Mouse (Mus musculus): ENCODE data around the gene Itpr2. TPM values are rescaled to one million over a fixed set of nuclear protein-coding genes. Genes with fewer than 3 reads are reported as not detected.
A peak's percentile ranks its signal among the peaks of the same experiment; 100 is the strongest.

The Itpr2 gene
- polyA plus RNA-seq (2014; fragmentation: Nextera tagmentation; extraction: Ambion mirVana): 6.2 and 6.8 TPM in 2 replicates

DNA sequence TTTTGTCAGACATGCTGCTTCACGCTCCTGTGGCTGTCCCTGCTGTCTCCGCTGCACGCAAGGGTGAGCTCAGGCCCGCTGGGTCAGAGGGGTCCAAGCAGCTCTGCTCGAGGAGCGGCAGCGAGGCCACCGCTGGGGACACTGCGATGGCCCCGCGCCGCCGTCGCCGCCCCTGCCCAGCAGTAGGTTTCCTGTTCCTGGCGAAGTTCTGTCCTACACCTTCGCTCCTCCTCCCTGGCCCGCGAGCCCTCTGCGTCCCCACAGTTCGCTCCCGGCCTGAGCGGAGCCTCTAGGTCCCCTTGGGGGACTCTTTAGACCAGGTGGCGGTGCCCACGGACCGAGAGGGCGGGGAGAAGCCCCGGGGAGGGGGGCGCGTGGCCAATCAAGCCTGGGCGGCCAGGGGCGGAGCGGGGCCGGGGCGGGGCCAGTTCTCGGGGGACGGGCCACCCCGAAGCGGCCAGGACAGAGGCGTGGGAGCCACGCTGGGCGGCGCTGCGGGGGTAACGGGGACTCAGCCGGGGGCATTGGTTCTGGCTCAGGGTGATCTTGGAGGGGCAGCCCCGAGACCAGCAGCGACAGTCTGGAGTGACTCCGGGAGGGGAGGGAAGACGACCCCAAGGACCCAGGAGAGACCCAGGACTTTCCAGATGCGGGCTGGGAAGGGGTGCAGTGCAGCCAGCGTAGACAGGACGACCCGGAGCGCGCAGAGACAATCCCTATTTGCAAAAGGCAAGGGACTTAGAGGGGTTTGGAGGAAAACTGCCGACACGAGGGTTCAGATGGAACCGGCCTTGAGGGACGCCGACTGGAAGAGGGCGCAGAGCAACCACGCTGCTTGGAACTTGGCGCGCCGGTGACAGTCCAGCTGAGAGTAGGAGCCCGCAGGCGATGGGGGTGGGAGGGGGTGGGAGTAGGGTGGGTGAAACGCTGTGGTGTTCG lies at the start of gene Itpr2:
Gene Itpr2, minus strand, starts transcription at position 358 of the 939 bp plus-strand sequence.
- DNase-seq (ENCODE audit: low spot score): peak; percentile 59
- Histone ChIP-seq H3K4me2 (replicated peaks) (peak within 1 kb of the TSS; percentile 100), H3K4me1 (replicated peaks; ENCODE audit: control insufficient read depth, insufficient read depth, low read length) (peaks cover 11% of the 10 kb centered on the region), H3K27me3 (ENCODE audit: control insufficient read depth, insufficient read depth, low read length) (peaks cover 30% of the 10 kb centered on the region), H3K27ac (no peak within 1 kb of the TSS), H3K4me3 (replicated peaks; ENCODE audit: low read length) (peak within 1 kb of the TSS; percentile 62), H3K9me3 (ENCODE audit: control insufficient read depth, low read length) (no peaks in the 10 kb centered on the region), H3K9ac (peak within 1 kb of the TSS; percentile 60), H3K36me3 (replicated peaks; ENCODE audit: control insufficient read depth, insufficient read depth) (no peaks in the 10 kb centered on the region)
- 1% methylated on average over 70 of the region's 70 CpGs for WGBS
- ATAC-seq (ENCODE audit: low FRiP score): peak; percentile 89

DNA sequence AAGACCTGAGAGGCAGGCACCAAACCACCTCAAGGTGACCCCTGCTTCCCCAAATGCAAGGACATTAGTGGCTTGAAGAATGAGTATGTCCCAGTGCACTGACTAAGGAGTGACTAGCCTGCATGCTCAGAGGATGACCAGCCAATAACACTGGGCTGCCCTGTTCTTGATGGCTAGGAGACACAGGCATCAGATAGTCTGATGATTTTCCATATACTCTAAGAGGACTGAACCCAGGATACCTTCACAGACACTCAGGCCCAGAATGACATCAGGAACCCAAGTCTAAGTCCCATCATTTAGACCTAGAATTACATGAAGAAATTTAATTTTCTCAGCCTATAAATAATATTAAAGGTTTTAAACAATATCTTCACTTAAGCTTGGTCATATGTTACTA lies 49.3 kb upstream of the Itpr2 start:
- no peaks in the 10 kb centered on the region for H3K9me3 ChIP-seq (ENCODE audit: control insufficient read depth, low read length)
- H3K4me1 ChIP-seq (replicated peaks; ENCODE audit: control insufficient read depth, insufficient read depth, low read length): no peaks in the 10 kb centered on the region
- H3K36me3 ChIP-seq (replicated peaks; ENCODE audit: control insufficient read depth, insufficient read depth): peaks cover 91% of the 10 kb centered on the region
- no peak overlapping the region for H3K4me2 ChIP-seq (replicated peaks)
- H3K27ac ChIP-seq: no peak overlapping the region
- H3K27me3 ChIP-seq (ENCODE audit: control insufficient read depth, insufficient read depth, low read length): no peaks in the 10 kb centered on the region
- ATAC-seq (ENCODE audit: low FRiP score): no peak
- no peak overlapping the region for H3K4me3 ChIP-seq (replicated peaks; ENCODE audit: low read length)
- no peak for DNase-seq (ENCODE audit: low spot score)
- no peak overlapping the region for H3K9ac ChIP-seq

DNA sequence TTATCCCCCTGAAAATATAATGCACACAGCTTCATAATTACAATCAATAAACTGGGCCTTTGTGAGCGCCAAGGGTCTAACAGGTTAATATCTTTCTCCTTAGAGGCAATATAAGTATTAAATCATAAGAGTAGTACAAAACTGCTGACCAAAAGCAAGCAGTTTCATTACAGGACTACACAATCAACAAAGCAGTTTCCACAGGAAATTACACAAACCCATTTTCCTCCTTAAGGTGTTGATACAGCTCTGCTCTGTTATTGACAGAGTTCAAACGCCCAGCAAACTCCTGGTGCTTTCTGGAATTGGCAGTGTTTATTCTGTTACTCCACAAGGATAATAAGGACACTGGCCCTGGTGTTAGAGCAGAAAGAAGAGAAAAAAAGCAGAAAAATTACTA lies 48.4 kb upstream of the Itpr2 start:
- Histone ChIP-seq H3K27ac (no peak overlapping the region), H3K9ac (no peak overlapping the region), H3K4me1 (replicated peaks; ENCODE audit: control insufficient read depth, insufficient read depth, low read length) (no peaks in the 10 kb centered on the region), H3K36me3 (replicated peaks; ENCODE audit: control insufficient read depth, insufficient read depth) (peaks cover 87% of the 10 kb centered on the region), H3K27me3 (ENCODE audit: control insufficient read depth, insufficient read depth, low read length) (no peaks in the 10 kb centered on the region), H3K4me2 (replicated peaks) (no peak overlapping the region), H3K9me3 (ENCODE audit: control insufficient read depth, low read length) (no peaks in the 10 kb centered on the region), H3K4me3 (replicated peaks; ENCODE audit: low read length) (no peak overlapping the region)
- no peak for ATAC-seq (ENCODE audit: low FRiP score)
- DNase-seq (ENCODE audit: low spot score): no peak
- 88% methylated on average over 2 of the region's 2 CpGs for WGBS

DNA sequence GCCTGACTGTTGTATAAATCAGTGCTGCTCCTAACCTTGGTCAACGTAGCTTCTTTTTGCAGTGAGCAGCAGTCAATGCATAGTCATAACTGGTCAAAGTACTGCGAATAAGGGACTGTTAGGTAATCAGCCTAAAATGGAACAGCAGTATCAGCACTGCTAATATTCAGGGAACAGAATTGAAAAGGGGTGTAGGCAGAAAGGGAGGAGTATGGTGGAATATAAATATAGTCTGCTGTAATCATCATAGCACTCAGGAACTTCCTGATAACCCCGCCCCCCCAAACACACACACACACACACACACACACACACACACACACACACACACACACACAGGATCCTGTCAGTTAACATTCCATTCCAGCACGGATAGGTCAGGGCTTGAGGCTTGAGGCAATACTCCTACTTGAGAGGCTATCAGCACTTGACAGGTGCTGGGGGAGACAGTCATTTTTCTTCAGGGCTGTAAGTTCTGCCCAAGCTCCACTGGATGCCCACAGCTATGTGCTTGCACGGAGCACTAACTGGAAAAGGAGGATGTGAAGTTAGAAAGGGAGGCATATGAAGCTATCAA lies 43.4 kb upstream of the Itpr2 start:
- no peaks in the 10 kb centered on the region for H3K27me3 ChIP-seq (ENCODE audit: control insufficient read depth, insufficient read depth, low read length)
- H3K36me3 ChIP-seq (replicated peaks; ENCODE audit: control insufficient read depth, insufficient read depth): peaks cover 40% of the 10 kb centered on the region
- DNase-seq (ENCODE audit: low spot score) (no peak), ATAC-seq (ENCODE audit: low FRiP score) (no peak)
- H3K4me1 ChIP-seq (replicated peaks; ENCODE audit: control insufficient read depth, insufficient read depth, low read length): no peaks in the 10 kb centered on the region
- H3K4me3 ChIP-seq (replicated peaks; ENCODE audit: low read length): no peak overlapping the region
- H3K9me3 ChIP-seq (ENCODE audit: control insufficient read depth, low read length): no peaks in the 10 kb centered on the region
- H3K4me2 ChIP-seq (replicated peaks): no peak overlapping the region
- 86% methylated on average over 5 of the region's 5 CpGs for WGBS
- H3K27ac ChIP-seq: no peak overlapping the region
- H3K9ac ChIP-seq: no peak overlapping the region

DNA sequence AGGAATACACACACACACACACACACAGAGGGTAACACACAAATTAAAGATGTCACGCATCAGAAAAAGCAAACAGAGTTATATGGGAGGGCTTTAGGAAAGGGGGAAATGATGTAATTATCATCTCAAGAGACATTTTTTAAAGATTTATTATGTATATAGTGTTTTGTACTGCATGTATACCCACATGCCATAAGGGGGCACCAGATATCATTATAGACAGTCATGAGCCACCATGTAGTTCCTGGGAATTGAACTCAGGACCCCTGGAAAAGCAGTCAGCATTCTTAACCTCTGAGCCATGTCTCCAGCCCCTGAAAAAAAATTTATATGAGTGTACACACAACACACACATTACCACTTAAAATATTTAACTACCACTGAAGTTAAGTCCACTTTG lies 42.6 kb upstream of the Itpr2 start:
- Histone ChIP-seq H3K9me3 (ENCODE audit: control insufficient read depth, low read length) (no peaks in the 10 kb centered on the region), H3K27me3 (ENCODE audit: control insufficient read depth, insufficient read depth, low read length) (no peaks in the 10 kb centered on the region), H3K27ac (no peak overlapping the region), H3K9ac (no peak overlapping the region), H3K4me2 (replicated peaks) (no peak overlapping the region), H3K4me1 (replicated peaks; ENCODE audit: control insufficient read depth, insufficient read depth, low read length) (no peaks in the 10 kb centered on the region), H3K36me3 (replicated peaks; ENCODE audit: control insufficient read depth, insufficient read depth) (peaks cover 33% of the 10 kb centered on the region), H3K4me3 (replicated peaks; ENCODE audit: low read length) (no peak overlapping the region)
- no peak for DNase-seq (ENCODE audit: low spot score)
- ATAC-seq (ENCODE audit: low FRiP score): no peak
- 89% methylated on average over 1 of the region's 1 CpGs for WGBS

DNA sequence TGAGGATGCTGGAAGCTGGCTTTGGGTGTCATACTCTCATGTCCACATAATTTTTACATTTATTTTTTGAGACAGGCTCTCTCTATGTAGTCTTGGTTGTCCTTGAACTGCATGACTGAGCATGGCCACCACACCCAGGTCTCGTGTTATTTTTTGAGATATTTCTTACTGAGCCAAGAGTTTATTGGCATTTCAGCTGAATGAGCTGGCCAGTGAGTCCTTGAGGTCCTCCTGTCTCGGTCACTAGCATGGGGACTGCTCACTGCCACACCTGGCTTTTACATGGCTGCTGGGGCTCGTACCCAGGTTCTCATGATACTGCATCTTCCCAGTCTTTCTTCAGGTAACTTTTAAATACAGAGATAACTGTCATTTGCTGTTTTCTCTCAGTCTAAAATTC lies 38.4 kb upstream of the Itpr2 start:
- no peak overlapping the region for H3K4me3 ChIP-seq (replicated peaks; ENCODE audit: low read length)
- no peak overlapping the region for H3K4me2 ChIP-seq (replicated peaks)
- DNase-seq (ENCODE audit: low spot score) (no peak), ATAC-seq (ENCODE audit: low FRiP score) (no peak)
- no peaks in the 10 kb centered on the region for H3K36me3 ChIP-seq (replicated peaks; ENCODE audit: control insufficient read depth, insufficient read depth)
- H3K9ac ChIP-seq: no peak overlapping the region
- no peaks in the 10 kb centered on the region for H3K4me1 ChIP-seq (replicated peaks; ENCODE audit: control insufficient read depth, insufficient read depth, low read length)
- WGBS: 91% methylated on average over 3 of the region's 3 CpGs
- H3K27me3 ChIP-seq (ENCODE audit: control insufficient read depth, insufficient read depth, low read length): no peaks in the 10 kb centered on the region
- H3K9me3 ChIP-seq (ENCODE audit: control insufficient read depth, low read length): no peaks in the 10 kb centered on the region
- no peak overlapping the region for H3K27ac ChIP-seq

DNA sequence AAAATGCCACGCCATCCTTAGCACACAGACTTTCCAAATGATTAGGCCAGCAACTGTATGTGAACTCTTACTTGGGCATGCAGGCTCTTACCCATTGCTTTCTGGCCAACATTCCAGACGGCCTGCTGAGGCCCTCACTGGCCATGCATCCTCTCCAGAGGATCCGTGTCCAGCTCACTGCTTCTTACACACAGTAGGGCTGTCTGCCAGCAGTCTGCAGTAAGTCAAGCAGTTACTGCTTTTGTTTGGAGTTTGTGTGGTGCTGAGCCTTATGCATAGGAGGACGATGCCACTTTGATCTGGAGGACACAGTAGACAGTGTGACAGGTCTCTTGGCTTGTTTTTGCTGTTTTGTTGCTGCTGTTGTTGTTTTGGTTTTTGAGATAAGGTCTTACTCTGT lies 36.6 kb upstream of the Itpr2 start:
- no peak for ATAC-seq (ENCODE audit: low FRiP score)
- no peaks in the 10 kb centered on the region for H3K4me1 ChIP-seq (replicated peaks; ENCODE audit: control insufficient read depth, insufficient read depth, low read length)
- no peaks in the 10 kb centered on the region for H3K9me3 ChIP-seq (ENCODE audit: control insufficient read depth, low read length)
- H3K27ac ChIP-seq: no peak overlapping the region
- H3K4me2 ChIP-seq (replicated peaks): no peak overlapping the region
- DNase-seq (ENCODE audit: low spot score): no peak
- no peaks in the 10 kb centered on the region for H3K36me3 ChIP-seq (replicated peaks; ENCODE audit: control insufficient read depth, insufficient read depth)
- H3K9ac ChIP-seq: no peak overlapping the region
- H3K4me3 ChIP-seq (replicated peaks; ENCODE audit: low read length): no peak overlapping the region
- no peaks in the 10 kb centered on the region for H3K27me3 ChIP-seq (ENCODE audit: control insufficient read depth, insufficient read depth, low read length)
- 47% methylated on average over 4 of the region's 4 CpGs for WGBS

DNA sequence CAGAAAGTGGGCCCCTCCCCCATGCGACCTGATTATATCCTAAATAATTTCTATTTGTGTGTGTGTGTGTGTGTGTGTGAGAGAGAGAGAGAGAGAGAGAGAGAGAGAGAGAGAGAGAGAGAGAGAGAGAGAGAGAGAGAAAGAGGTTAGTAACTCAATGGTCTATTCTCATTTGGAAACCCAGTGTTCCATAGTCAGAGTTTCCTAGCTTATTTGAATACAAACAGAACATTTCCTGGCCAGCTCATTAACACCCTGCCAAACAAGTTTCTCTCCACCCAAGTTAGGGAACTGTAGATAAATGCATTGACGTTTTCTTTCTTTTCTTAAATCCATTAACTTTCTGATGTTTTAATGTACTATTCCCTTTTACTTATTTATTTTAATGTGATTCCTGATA lies 36.0 kb upstream of the Itpr2 start:
- no peak for ATAC-seq (ENCODE audit: low FRiP score)
- DNase-seq (ENCODE audit: low spot score): no peak
- Histone ChIP-seq H3K9me3 (ENCODE audit: control insufficient read depth, low read length) (no peaks in the 10 kb centered on the region), H3K36me3 (replicated peaks; ENCODE audit: control insufficient read depth, insufficient read depth) (no peaks in the 10 kb centered on the region), H3K27ac (no peak overlapping the region), H3K4me1 (replicated peaks; ENCODE audit: control insufficient read depth, insufficient read depth, low read length) (no peaks in the 10 kb centered on the region), H3K27me3 (ENCODE audit: control insufficient read depth, insufficient read depth, low read length) (no peaks in the 10 kb centered on the region), H3K9ac (no peak overlapping the region), H3K4me3 (replicated peaks; ENCODE audit: low read length) (no peak overlapping the region), H3K4me2 (replicated peaks) (no peak overlapping the region)
- WGBS: 75% methylated on average over 2 of the region's 2 CpGs

DNA sequence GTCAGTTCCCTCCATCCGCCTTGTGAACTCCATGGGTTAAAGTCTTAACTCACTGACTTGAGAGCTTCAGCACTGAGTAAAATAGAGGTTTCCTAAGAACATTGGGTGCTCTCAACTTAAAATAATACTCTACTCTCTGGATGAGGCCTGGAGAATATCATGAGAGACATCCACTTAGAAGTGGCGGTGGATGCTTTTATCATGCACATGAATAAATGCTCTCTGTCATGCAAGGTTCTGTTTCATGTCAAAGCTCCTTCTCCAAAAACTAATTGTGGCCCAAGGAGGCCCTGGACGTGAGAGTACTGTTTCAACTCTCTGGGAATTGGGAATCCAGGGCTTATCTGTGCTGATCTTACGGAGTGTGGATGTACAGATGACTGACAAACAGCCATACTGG lies 35.1 kb upstream of the Itpr2 start:
- Histone ChIP-seq H3K4me3 (replicated peaks; ENCODE audit: low read length) (no peak overlapping the region), H3K27ac (no peak overlapping the region), H3K4me2 (replicated peaks) (no peak overlapping the region), H3K9ac (no peak overlapping the region), H3K9me3 (ENCODE audit: control insufficient read depth, low read length) (no peaks in the 10 kb centered on the region), H3K36me3 (replicated peaks; ENCODE audit: control insufficient read depth, insufficient read depth) (no peaks in the 10 kb centered on the region), H3K27me3 (ENCODE audit: control insufficient read depth, insufficient read depth, low read length) (no peaks in the 10 kb centered on the region), H3K4me1 (replicated peaks; ENCODE audit: control insufficient read depth, insufficient read depth, low read length) (no peaks in the 10 kb centered on the region)
- no peak for ATAC-seq (ENCODE audit: low FRiP score)
- WGBS: 95% methylated on average over 4 of the region's 4 CpGs
- no peak for DNase-seq (ENCODE audit: low spot score)

Measured in hindbrain, embryonic 14.5 days (tissue).